Mouse (Mus musculus) heart, postnatal 4 days (tissue): ENCODE results near the gene Gsdmc3. TPM values are rescaled to one million over a fixed set of nuclear protein-coding genes. Genes with fewer than 3 reads are reported as not detected.
A peak's percentile ranks its signal among the peaks of the same experiment; 100 is the strongest.
"Not testable (repeated sequence)": the region's sequence is repeated elsewhere in the genome, so short reads cannot be mapped to it uniquely, and the experiment has no call there.

ENCODE experiments used
- DNase-seq: peaks from one replicate; pipeline ENCODE4 v3.0.0; 2021
- total RNA-seq, 2 experiments: library from RNA; stranded (reverse); gene quantifications; 2 replicates each; pipeline ENCODE4 v1.2.3; 2021

Gene Gsdmc3
- total RNA-seq = not detected

DNA sequence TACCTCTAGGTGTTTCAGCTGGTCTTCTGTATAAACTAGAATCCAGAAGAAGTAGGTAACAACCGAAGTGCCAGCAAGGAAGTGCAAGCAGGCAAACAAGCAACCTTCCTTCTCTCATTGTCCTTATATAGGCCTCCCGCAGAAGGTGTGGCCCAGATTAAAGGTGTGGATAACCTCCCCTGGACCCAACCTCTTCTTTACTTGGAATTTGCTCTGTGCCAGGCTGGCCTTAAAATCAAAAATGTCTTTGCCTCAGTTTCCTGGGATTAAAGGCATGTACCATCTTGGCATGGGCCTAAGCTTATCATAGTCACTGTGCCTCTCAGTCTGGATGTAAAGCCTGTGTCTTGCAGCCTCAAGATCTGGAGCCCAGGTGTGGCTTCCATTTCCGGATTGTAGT, at the start of gene Gsdmc3:
Gsdmc3 (minus strand) TSS at position 101 of the 400 bp plus-strand sequence.
- DNase-seq = not testable (repeated sequence)

DNA sequence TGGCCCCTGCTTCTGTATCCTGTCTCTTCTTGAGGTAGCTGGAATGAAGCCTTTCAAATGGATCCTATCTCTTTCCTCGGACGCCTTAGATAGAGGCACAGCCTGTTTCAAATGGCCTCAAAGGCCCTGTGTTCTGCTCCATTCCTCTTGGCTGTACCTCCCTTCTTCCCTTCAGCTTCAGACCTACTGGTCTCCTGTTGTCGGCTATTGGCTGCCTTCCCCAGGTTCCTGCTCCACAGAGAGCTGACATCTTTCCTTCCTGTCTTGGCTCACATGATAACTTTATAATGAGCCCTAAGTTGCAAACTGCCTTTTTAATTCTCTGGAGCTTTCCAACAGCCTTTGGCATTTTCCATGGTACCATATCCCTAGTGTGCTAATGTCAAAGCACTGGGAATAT, 47.8 kb upstream of the Gsdmc3 start:
- DNase-seq = no peak

GRCm38 (mm10) chr15:63924484-63924883, 46.1 kb upstream of the Gsdmc3 start:
- no peak for DNase-seq

DNA sequence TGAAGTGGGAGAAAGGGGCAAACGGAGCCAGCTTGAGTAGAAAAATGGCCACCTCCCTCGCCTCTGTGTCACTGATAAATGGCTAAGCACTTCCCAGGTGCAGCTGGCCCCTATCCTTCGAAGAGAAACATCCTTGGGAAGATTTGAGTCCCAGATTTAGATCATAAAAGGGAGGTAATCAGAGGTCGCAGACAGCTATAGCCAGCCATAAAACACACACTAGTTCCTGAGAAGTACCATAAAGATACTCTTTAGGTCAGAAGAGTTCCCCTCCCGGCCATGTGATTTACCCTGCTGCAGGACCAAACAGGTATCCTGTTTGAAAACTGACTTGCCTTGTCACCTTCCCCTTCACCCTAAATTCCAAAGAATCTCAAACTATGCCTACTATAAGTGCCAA, 43.3 kb upstream of the Gsdmc3 start:
- not testable (repeated sequence) for DNase-seq

GRCm38 (mm10) chr15:63919728-63920127, 41.4 kb upstream of the Gsdmc3 start:
- DNase-seq = not testable (repeated sequence)

DNA sequence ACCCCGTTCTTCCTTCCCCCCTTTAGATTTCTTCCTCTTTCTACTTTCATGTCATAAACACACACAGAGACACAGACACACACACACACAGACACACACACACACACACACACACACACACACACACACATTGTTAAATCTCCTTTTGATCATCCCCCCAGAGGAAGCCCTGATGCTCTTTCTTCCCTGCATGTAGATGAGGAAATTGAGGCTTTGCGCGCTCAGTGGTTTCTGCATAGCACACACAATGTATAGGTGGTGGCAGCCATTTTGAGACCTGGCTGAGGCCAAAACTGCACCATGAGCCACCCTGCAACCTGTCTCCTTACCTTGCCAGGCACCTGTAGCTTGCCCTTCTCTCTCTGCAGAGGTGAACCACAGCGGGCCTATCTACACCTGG, 38.2 kb upstream of the Gsdmc3 start:
- not testable (repeated sequence) for DNase-seq

DNA sequence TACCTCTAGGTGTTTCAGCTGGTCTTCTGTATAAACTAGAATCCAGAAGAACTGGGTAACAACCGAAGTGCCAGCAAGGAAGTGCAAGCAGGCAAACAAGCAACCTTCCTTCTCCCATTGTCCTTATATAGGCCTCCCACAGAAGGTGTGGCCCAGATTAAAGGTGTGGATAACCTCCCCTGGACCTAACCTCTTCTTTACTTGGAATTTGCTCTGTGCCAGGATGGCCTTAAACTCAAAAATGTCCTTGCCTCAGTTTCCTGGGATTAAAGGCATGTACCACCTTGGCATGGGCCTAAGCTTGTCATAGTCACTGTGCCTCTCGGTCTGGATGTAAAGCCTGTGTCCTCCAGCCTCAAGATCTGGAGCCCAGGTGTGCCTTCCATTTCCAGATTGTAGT, 33.8 kb upstream of the Gsdmc3 start, which contains the start of gene Gsdmc4:
Gsdmc4 (minus strand) TSS at position 101 of the 400 bp plus-strand sequence.
- DNase-seq = not testable (repeated sequence)

GRCm38 (mm10) chr15:63909896-63910295, 31.5 kb upstream of the Gsdmc3 start:
- not testable (repeated sequence) for DNase-seq

DNA sequence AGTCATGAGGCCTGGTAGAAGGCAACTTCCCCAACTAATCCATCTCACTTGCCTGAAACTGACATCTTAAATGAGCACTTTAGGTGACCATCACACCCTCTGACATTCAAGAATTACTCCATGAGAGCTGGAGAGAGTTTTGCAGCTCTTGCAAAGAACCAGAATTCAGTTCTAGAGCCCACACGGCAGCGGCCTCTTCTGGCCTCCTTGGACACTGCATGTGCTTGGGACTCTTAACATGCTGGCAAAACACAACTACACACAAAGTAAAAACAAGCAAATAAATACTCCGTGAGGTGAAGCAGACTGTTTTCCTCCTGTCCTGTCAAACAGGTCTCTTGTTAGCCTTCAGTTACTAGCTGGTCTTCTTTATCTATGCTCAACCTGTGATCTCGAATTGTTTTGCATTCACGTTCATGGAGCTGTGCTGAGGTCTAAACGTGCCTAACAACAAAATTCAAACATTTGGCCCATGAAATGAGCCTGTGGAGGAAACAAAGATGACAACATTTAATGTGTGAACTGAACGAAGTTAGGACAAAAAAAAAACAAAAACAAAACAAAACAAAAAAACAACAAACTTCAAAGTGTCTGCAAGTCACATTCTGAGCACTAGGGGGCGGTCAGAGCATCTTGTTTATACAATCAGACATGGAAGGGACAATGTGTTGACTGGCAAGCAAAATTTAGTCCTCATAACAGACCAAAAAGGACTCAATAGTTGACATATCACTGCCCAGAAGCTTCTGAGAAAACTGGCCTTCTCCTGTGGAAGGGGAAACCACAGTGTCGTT, 17.4 kb upstream of the Gsdmc3 start:
- peak; percentile 30 for DNase-seq

- DNase-seq = not testable (repeated sequence)
Measured at GRCm38 (mm10) chr15:63888440-63888839, 10.1 kb upstream of the Gsdmc3 start.

DNA sequence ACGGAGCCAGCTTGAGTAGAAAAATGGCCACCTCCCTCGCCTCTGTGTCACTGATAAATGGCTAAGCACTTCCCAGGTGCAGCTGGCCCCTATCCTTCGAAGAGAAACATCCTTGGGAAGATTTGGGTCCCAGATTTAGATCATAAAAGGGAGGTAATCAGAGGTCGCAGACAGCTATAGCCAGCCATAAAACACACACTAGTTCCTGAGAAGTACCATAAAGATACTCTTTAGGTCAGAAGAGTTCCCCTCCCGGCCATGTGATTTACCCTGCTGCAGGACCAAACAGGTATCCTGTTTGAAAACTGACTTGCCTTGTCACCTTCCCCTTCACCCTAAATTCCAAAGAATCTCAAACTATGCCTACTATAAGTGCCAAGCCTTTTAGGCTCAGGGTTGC, 9.6 kb upstream of the Gsdmc3 start:
- DNase-seq = not testable (repeated sequence)

DNA sequence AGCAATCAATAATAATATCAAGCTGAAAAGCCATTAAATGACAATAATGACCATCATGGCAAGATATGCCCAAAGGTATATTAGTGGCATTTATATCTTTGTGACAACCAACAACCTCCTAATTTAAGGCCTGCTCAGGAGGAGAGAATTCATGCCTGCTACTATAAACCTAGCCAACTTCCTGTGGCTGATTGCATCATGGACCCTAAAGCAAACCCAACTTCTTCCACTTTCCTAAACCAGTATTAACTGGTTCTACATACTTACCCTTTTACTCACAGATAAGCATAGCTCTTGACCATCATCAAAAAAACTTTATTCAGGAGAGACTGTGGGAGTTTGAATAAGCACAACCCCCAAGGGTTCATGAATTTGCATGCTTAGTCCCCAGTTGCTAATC, 2.2 kb downstream of the Gsdmc3 start:
- not testable (repeated sequence) for DNase-seq

DNA sequence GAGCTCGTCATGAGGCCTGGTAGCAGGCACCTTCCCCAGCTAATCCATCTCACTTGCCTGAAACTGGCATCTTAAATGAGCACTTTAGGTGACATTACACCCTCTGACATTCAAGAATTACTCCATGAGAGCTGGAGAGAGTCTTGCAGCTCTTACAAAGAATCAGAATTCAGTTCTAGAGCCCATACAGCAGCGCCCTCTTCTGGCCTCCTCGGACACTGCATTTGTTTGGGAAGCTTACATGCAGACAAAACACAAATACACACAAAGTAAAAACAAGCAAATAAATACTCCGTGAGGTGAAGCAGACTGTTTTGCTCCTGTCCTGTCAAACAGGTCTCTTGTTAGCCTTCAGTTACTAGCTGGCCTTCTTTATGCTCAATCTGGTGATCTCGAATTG, 16.4 kb downstream of the Gsdmc3 start:
- peak; percentile 6 for DNase-seq

Other genes with a start within 250 kb of the Gsdmc3 start
- not detected for gene Gsdmc2, start 33.4 kb downstream of the Gsdmc3 start, total RNA-seq
- gene Gsdmc4, start 33.7 kb upstream of the Gsdmc3 start, total RNA-seq = not detected
- 10 to 100 TPM; 47.5 to 56.2 TPM for gene Fam49b, start 181.9 kb upstream of the Gsdmc3 start, total RNA-seq